Mouse (Mus musculus) monocyte, adult 5-6 weeks (primary cell): ENCODE data around the gene Tns2. TPM values are rescaled to one million over a fixed set of nuclear protein-coding genes. Genes with fewer than 3 reads are reported as not detected.

Experiments
- ATAC-seq: fragments of 153-309, 156-312 bp; replicated peaks from 2 replicates; pipeline ENCODE4 v1.8.0; 2017; ENCODE audit warnings: mild to moderate bottlenecking; ENCODE audit not compliant: low TSS enrichment, insufficient number of reproducible peaks, severe bottlenecking, poor library complexity, low FRiP score
- total RNA-seq: library from RNA; stranded (forward); fragments of 200-1000, 200-491, 200-594 nt; gene quantifications from 3 replicates; pipeline ENCODE4 v1.2.3, GENCODE M21; 2017

Gene Tns2
- total RNA-seq, 1 experiment from 2014 or later: not detected

GRCm38 (mm10) chr15:102105764-102106730, 5.8 kb downstream of the Tns2 start:
- no peak for ATAC-seq

GRCm38 (mm10) chr15:102106754-102107456, 6.7 kb downstream of the Tns2 start:
- no peak for ATAC-seq

- 0 out of 2 replicates have a peak, but pooled peaks have one; percentile 37 for ATAC-seq
Measured at GRCm38 (mm10) chr15:102107689-102108573, 7.7 kb downstream of the Tns2 start.

GRCm38 (mm10) chr15:102108651-102109525, 8.7 kb downstream of the Tns2 start:
- 0 out of 2 replicates have a peak, but pooled peaks have one; percentile 10 for ATAC-seq

GRCm38 (mm10) chr15:102110271-102110670, 10.1 kb downstream of the Tns2 start:
- ATAC-seq: no peak

DNA sequence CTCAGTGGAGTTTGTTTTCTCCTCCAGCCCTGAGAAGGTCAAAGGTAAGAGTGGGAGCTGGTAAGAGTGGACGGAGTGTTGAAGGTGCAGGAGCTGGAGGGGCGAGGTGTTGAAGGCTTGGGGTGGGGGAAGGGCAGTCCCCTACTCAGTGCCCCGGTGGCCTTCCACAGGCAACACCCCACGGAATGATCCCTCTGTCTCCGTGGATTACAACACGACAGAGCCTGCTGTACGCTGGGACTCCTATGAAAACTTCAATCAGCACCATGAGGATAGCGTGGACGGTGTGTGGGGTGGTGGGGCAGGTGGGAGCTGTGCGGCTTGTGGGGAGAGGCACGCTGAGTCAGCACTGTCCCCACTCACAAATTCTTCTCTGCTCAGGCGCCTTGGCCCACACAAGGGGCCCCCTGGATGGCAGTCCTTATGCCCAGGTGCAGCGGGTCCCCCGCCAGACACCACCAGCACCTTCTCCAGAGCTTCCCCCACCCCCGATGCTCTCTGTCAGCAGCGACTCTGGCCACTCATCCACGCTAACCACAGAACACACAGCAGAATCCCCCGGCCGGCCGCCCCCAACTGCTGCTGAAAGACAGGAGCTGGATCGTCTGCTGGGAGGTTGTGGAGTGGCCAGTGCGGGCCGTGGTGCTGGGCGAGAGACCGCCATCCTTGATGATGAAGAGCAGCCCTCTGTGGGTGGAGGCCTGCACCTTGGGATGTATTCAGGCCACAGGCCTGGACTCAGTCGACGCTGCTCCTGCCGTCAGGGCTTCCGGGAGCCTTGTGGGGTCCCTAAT, 10.7 kb downstream of the Tns2 start:
- no peak for ATAC-seq

DNA sequence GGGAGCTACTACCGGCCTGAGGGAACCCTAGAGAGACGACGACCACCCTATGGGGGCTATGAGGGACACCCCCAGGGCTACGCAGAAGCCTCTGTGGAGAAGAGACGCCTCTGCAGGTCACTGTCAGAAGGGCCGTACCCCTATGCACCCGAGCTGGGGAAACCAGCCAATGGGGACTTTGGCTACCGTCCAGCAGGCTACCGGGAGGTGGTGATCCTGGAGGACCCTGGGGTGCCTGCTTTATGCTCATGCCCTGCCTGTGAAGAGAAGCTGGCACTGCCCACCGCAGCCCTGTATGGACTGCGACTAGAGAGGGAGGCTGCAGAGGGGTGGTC, 11.2 kb downstream of the Tns2 start:
- no peak for ATAC-seq

DNA sequence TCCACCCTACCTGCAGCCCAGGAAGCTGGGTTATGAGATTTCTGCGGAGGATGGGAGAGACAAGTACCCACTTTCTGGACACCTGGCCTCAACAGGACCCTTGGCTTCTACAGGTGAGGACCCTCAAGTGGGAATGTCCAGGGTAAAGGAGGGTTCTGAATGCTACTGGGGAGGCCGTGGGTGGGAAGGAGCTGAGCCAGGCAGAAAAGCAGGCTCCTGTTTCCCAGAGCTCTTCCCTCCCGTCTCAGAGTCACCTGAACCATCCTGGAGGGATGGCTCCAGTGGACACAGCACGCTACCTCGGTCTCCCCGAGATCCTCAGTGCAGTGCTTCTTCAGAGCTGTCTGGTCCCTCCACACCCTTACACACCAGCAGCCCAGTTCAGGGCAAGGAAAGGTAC, 12.0 kb downstream of the Tns2 start:
- no peak for ATAC-seq

DNA sequence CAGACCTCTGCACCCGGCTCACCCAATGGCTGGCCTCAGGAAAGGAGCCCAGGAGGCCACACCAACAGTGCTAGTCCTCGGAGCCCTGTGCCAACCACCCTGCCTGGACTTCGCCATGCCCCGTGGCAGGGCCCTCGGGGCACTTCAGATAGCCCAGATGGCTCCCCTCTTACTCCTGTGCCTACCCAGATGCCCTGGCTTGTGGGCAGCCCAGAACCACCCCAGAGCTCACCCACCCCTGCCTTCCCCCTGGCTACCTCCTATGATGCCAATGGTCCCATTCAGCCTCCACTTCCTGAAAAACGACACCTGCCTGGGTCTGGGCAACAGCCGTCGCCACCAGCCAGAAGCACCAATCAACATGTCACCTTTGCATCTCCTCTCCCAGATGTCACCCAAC, 12.6 kb downstream of the Tns2 start:
- ATAC-seq: no peak

DNA sequence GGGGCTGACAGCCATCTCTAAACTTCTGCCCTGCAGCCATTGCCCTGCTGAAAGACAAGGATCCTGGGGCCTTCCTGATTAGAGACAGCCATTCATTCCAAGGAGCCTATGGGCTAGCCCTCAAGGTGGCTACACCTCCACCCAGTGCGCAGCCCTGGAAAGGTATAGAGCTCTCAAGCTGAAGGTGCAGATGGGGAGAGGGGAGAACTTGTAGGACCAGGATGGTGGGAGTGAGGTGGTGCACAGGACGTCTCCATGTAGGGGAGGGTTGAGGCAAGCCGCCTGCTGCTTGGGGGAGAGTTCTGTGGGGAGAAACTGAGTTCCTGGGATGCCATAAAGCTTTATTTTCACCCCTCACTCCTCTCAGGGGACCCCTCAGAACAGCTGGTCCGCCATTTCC, 13.5 kb downstream of the Tns2 start:
- no peak for ATAC-seq

- ATAC-seq: no peak
Measured at GRCm38 (mm10) chr15:102114651-102115260, 14.5 kb downstream of the Tns2 start.

DNA sequence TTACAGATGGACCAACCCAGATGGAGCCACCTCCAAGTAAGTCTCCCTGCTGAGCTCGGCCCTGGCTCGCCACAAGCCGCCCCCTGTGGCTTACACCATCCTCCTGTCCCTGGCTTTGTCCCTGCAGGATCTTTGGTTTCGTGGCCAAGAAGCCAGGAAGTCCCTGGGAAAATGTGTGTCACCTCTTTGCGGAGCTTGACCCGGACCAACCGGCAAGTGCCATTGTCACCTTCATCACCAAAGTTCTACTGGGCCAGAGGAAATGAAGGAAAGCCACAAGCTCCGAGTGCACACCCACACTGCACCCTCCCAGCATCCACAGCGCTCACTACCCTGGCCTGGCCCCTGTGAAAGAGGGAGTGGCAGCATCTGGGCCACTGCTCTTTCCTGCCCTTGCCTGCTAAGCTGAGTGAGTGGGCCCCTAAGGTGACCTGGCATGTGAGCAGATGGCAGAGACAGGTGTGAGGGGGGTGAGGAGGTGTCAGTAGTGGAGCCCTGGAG, 15.6 kb downstream of the Tns2 start:
- ATAC-seq: peak; percentile 20; the same call in 1 of the 2 replicates

DNA sequence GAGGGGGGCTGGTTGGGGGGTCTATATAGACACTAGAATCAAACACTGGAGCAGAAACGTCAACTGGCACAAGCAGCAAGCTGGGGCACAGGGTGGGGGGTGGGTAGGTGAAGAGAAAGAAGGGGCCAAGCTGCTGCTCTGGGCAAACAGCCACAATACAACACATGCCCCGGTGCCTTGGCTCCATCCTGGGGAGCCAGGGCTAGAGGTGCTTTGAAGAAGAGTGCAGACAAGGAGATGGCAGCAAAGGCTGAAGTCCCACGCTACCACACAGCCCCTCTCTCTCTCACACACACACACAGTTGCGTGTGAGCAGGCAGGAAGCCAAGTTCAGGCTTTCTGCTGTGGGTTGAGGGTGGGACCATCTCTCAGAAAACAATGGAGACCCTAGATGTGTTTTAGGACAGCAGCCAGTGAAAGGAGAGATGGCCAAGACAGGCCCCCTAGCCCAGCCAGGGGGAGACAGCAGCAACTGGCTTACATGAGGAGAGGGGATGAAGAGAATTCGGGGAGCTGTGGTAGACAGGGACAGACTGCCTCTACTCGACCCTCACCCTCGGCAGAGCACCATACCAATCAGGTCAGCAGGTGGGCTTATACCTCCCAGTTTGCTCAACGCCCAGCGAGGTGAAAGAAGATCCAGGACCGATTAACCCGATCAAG, 16.7 kb downstream of the Tns2 start:
- ATAC-seq: no peak

DNA sequence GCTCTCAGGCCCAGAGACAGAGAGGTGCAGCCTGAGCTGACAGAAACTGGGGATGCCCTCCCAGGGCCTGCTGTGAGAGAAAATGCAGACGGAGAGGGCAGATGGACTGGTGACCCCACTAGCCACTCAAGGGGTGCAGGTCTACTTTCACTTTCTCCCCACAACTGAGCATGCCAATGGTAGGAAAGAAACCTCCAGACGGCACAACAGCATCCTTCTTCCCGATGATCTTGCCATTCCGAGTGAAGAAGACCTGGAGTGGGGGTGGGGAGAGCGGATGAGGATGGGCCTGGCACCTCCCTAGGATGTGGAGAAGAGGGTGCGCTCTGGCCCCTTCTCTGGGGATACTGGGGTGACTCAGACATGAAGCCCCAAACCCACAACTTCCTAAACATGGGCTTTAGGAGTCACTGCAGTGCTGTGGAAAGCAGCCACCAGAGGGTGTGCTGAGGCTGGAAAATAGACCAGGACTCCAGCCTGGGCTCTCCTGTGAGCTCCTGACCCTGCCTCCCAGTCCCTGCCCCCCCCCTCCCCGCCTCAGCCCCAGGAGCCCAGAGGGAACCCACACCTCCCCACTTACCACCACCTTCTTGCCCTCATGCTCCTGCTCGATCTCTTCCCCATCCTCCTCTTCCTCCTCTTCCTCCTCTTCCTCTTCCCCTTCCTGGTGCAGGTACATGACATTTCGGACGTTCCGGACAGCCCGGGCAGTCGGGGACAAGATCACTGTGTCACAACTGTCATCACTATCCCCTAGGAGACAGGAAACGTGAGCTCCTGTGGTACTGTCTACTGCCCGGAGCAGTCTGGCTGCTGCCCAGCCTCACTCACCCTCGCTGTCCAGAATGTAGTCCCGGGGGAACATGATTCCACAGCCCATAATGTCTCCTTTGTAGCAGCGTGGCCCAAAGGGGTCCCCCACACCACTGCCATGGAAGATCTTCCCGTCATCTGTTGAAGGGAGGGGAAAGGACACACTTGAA, 17.5 kb downstream of the Tns2 start:
- no peak for ATAC-seq

DNA sequence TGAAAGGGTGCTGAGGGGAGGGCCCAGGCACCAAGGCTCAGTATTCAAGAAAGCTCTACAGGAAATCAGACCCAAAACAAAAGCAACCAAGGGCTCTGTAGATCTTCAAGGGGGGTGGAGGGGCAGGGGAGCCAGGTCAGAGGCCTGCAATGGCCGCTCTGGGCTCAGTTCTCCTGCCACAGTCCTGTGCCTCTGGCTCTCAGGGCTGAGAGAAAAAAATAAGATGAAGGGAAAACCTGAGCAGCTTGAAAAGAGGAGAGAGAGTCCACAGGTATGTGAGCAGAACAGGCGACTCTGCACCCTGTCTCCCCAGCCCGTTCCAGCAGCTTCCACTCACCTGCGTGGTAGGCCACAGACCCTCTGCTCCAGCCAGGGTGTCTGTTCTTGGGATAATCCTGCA, 18.4 kb downstream of the Tns2 start:
- no peak for ATAC-seq
